Mouse (Mus musculus) megakaryocyte, embryonic 14.5 days (primary cell): ENCODE measurements around the gene Setd1a.

Experiments used
- FLI1 ChIP-seq: IDR thresholded peaks from 2 replicates; pipeline ENCODE4 v1.6.1; 2012; ENCODE audit warnings: low read length, inconsistent platforms, mixed read lengths
- GATA1 ChIP-seq: IDR thresholded peaks from 3 replicates; pipeline ENCODE4 v1.6.1; 2012; ENCODE audit warnings: mixed read lengths, low read length, inconsistent platforms, borderline replicate concordance

DNA sequence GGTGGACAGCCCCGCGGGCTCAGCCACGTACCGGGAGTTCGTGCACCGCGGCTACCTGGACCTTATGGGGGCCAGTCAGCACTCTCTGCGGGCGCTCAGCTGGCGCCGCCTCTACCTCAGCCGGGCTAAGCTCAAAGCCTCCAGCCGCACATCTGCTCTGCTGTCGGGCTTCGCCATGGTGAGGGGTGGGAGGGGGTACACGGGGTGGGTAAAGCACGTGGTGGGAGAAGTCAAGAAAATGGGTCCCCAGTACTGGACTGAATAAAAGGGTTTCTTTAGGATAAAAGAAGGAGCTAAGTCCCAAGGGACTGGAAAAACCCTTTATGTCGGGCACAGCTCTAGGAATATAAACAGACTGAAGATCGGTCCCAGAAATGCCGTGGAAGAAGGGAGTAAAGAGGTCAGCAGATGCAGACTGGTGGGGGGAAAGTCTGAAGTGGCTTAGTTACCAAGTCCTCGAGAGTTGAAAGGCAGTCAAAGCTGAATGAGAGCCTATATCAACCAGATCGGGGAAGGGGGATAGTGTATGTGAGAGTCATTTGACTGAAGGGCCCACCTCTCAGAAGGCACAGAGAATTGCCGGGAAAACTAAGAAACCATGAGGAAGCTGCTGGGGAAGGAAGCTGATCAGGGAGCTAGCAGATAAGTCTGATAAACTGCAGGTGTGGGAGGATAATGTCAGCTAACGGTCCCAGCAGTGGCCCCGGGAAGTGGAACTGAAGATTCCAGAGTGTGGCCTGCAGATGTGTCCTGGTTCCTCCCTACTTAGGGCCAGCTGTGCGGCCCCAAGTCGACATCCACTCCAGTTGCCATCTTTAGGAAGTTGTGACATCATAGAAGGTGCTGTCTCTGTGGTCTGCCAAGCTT is 6.2 kb upstream of the Setd1a start:
- TF ChIP-seq GATA1 (no peak), FLI1 (no peak)
